Mouse (Mus musculus): ENCODE measurements at regions not wholly inside any gene's neighbourhood (a gene's known extent, or its start where the extent isn't known, plus 50 kb on each side); places are given as distances from the start of the nearest gene placed in this dataset.

DNA sequence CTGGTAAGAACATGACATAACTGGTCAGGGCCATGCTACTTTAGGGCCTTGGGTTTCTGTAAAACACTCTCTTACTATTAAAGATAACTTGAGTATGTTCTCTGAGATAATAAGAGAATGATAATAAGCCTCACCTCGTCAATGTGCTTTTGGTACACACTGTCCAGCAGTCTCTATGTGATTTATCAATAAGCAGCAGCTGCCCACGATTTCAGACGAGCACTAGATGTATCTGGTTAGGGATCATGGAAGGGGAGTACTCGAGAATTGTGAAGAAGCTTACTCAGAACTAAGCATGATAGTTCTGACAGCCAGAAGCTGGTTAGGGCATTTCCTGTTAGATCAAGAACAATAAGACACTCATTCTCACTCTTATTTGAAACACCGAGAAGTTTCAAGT is 53.8 kb downstream of the Neurod6 start:
- Histone ChIP-seq H3K4me3 (ENCODE audit: insufficient read depth, low read depth, low read length) (no peak overlapping the region), H3K4me1 (ENCODE audit: control insufficient read depth, insufficient read depth, low read length) (no peaks in the 10 kb centered on the region), H3K27ac (ENCODE audit: insufficient read depth, low read depth, low read length) (no peak overlapping the region)
- no peak for TF ChIP-seq CTCF (IDR thresholded peaks at IDR 0.05; ENCODE audit: insufficient read depth, low read depth, low read length)
- TF ChIP-seq POLR2A (IDR thresholded peaks at IDR 0.05; ENCODE audit: insufficient read depth, low read depth, low read length) = no peak
- 84% methylated on average over 5 of the region's 5 CpGs for WGBS

GRCm38 (mm10) chr6:55620366-55620765 is 60.7 kb downstream of the Neurod6 start:
- WGBS = 88% methylated on average over 3 of the region's 3 CpGs
- TF ChIP-seq CTCF (IDR thresholded peaks at IDR 0.05; ENCODE audit: insufficient read depth, low read depth, low read length) (no peak), POLR2A (IDR thresholded peaks at IDR 0.05; ENCODE audit: insufficient read depth, low read depth, low read length) (no peak)
- peaks cover 4% of the 10 kb centered on the region; the same call in 1 of the 2 replicates for H3K4me1 ChIP-seq (ENCODE audit: control insufficient read depth, insufficient read depth, low read length)
- H3K27ac ChIP-seq (ENCODE audit: insufficient read depth, low read depth, low read length) = no peak overlapping the region
- no peak overlapping the region for H3K4me3 ChIP-seq (ENCODE audit: insufficient read depth, low read depth, low read length)

DNA sequence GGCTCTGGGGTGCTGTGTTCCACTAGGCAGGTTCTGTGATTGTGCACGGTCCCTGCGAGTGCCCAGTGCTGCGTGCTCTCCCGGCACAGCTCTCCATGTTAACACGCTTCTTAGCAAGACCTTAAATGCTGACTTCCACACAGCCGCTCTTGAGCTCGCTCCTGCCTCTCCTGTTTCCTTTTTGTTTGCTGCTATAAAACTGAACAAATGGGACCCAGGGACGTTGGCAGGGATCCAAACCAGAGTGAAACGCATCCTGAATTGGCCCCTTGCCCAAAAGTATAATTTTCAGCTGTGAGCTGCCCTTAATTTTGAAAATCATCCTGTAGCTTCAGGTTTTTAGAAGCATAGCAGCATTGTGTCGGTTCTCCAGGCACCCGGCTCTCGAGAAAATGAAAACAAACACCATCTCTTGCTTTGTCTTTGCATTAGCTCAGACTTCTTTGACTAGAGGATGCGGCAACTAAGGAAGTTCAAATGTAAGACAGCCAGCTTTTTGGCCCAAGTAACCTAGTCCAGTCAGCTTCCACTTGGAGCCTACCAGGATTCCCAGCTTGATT is 63.1 kb downstream of the Neurod6 start:
- WGBS = 3% methylated on average over 13 of the region's 13 CpGs
- Histone ChIP-seq H3K4me1 (ENCODE audit: control insufficient read depth, insufficient read depth, low read length) (peaks cover 4% of the 10 kb centered on the region; the same call in 1 of the 2 replicates), H3K27ac (ENCODE audit: insufficient read depth, low read depth, low read length) (no peak overlapping the region), H3K4me3 (ENCODE audit: insufficient read depth, low read depth, low read length) (peak overlapping the region; percentile 50)
- no peak for TF ChIP-seq CTCF (IDR thresholded peaks at IDR 0.05; ENCODE audit: insufficient read depth, low read depth, low read length)

GRCm38 (mm10) chr6:55610395-55610794 is 70.7 kb downstream of the Neurod6 start:
- no peak overlapping the region for H3K27ac ChIP-seq (ENCODE audit: insufficient read depth, low read depth, low read length)
- 25% methylated on average over 3 of the region's 3 CpGs for WGBS
- no peak for TF ChIP-seq CTCF (IDR thresholded peaks at IDR 0.05; ENCODE audit: insufficient read depth, low read depth, low read length)
- no peak for TF ChIP-seq POLR2A (IDR thresholded peaks at IDR 0.05; ENCODE audit: insufficient read depth, low read depth, low read length)
- H3K4me3 ChIP-seq (ENCODE audit: insufficient read depth, low read depth, low read length) = no peak overlapping the region
- H3K4me1 ChIP-seq (ENCODE audit: control insufficient read depth, insufficient read depth, low read length) = no peaks in the 10 kb centered on the region

GRCm38 (mm10) chr6:55609976-55610375 is 71.1 kb downstream of the Neurod6 start:
- TF ChIP-seq CTCF (IDR thresholded peaks at IDR 0.05; ENCODE audit: insufficient read depth, low read depth, low read length) = no peak
- Histone ChIP-seq H3K27ac (ENCODE audit: insufficient read depth, low read depth, low read length) (no peak overlapping the region), H3K4me1 (ENCODE audit: control insufficient read depth, insufficient read depth, low read length) (no peaks in the 10 kb centered on the region), H3K4me3 (ENCODE audit: insufficient read depth, low read depth, low read length) (no peak overlapping the region)
- 59% methylated on average over 1 of the region's 1 CpGs for WGBS

- 60% methylated on average over 1 of the region's 1 CpGs for WGBS
- no peak overlapping the region for H3K4me3 ChIP-seq (ENCODE audit: insufficient read depth, low read depth, low read length)
- no peak overlapping the region for H3K27ac ChIP-seq (ENCODE audit: insufficient read depth, low read depth, low read length)
- TF ChIP-seq POLR2A (IDR thresholded peaks at IDR 0.05; ENCODE audit: insufficient read depth, low read depth, low read length) (no peak), CTCF (IDR thresholded peaks at IDR 0.05; ENCODE audit: insufficient read depth, low read depth, low read length) (no peak)
- H3K4me1 ChIP-seq (ENCODE audit: control insufficient read depth, insufficient read depth, low read length) = no peaks in the 10 kb centered on the region
Observed at GRCm38 (mm10) chr6:55609053-55609452, 72.0 kb downstream of the Neurod6 start.

- H3K27ac ChIP-seq (ENCODE audit: insufficient read depth, low read depth, low read length) = no peak overlapping the region
- TF ChIP-seq CTCF (IDR thresholded peaks at IDR 0.05; ENCODE audit: insufficient read depth, low read depth, low read length) (no peak), POLR2A (IDR thresholded peaks at IDR 0.05; ENCODE audit: insufficient read depth, low read depth, low read length) (no peak)
- WGBS = 87% methylated on average over 4 of the region's 4 CpGs
- no peaks in the 10 kb centered on the region for H3K4me1 ChIP-seq (ENCODE audit: control insufficient read depth, insufficient read depth, low read length)
- H3K4me3 ChIP-seq (ENCODE audit: insufficient read depth, low read depth, low read length) = no peak overlapping the region
Observed at GRCm38 (mm10) chr6:55597088-55597487, 84.0 kb downstream of the Neurod6 start.

DNA sequence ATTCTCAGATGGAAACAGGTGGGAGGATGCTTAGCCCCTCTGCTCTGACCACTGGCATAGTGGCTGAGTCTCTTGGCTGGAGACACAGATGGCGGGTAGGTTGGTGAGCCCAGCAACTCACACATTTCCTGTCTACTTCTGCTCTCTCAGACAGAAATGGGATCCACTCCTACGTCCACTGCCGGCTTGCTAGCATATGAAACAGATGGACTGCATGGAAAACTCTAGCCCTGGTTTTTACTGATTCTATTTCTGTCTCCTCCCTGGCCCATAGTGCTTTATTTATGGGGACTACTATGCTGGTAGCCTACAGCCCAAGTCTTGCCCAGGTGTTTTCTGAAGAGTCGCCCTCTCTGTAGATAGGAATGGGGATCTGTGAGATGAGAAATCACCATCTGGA is 88.9 kb downstream of the Neurod6 start:
- H3K4me1 ChIP-seq (ENCODE audit: control insufficient read depth, insufficient read depth, low read length) = no peaks in the 10 kb centered on the region
- no peak overlapping the region for H3K4me3 ChIP-seq (ENCODE audit: insufficient read depth, low read depth, low read length)
- TF ChIP-seq CTCF (IDR thresholded peaks at IDR 0.05; ENCODE audit: insufficient read depth, low read depth, low read length) (no peak), POLR2A (IDR thresholded peaks at IDR 0.05; ENCODE audit: insufficient read depth, low read depth, low read length) (no peak)
- H3K27ac ChIP-seq (ENCODE audit: insufficient read depth, low read depth, low read length) = no peak overlapping the region
- whole genome bisulfite sequencing = 92% methylated on average over 4 of the region's 4 CpGs

DNA sequence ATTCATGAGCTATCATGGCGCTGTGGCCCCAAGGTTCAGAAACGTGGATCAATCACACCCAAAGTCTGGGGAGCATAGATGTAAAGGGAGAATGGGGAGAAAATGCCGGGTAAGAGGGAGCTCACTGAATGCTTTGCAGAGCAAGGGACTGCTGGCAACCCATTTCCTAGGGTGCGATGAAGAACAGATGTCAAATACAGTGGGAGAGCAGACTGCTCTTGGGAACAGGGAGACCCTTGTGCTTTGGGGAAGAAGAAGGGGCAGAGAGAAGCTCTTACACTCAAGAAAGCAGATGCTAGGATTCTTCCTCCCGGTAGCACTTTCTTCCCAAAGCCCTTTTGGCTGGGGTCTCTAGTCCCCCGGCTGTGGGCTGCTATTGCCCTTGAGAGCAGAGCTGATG is 100.0 kb downstream of the Neurod6 start:
- H3K4me3 ChIP-seq (ENCODE audit: insufficient read depth, low read depth, low read length) = no peak overlapping the region
- H3K4me1 ChIP-seq (ENCODE audit: control insufficient read depth, insufficient read depth, low read length) = no peaks in the 10 kb centered on the region
- no peak overlapping the region for H3K27ac ChIP-seq (ENCODE audit: insufficient read depth, low read depth, low read length)
- no peak for TF ChIP-seq POLR2A (IDR thresholded peaks at IDR 0.05; ENCODE audit: insufficient read depth, low read depth, low read length)
- no peak for TF ChIP-seq CTCF (IDR thresholded peaks at IDR 0.05; ENCODE audit: insufficient read depth, low read depth, low read length)
- WGBS = 79% methylated on average over 6 of the region's 6 CpGs

- Histone ChIP-seq H3K27ac (ENCODE audit: insufficient read depth, low read depth, low read length) (no peak overlapping the region), H3K4me3 (ENCODE audit: insufficient read depth, low read depth, low read length) (no peak overlapping the region), H3K4me1 (ENCODE audit: control insufficient read depth, insufficient read depth, low read length) (no peaks in the 10 kb centered on the region)
- no peak for TF ChIP-seq POLR2A (IDR thresholded peaks at IDR 0.05; ENCODE audit: insufficient read depth, low read depth, low read length)
- no peak for TF ChIP-seq CTCF (IDR thresholded peaks at IDR 0.05; ENCODE audit: insufficient read depth, low read depth, low read length)
- WGBS = 28% methylated on average over 5 of the region's 5 CpGs
Observed at GRCm38 (mm10) chr6:55580036-55580435, 101.0 kb downstream of the Neurod6 start.
